Mouse (Mus musculus): ENCODE measurements around the gene Gpbar1. TPM values are rescaled to one million over a fixed set of nuclear protein-coding genes. Genes with fewer than 3 reads are reported as not detected.

Gpbar1 gene
- polyA plus RNA-seq, 1 experiment from 2014 or later: 0.93 TPM

- 78% methylated on average over 5 of the region's 5 CpGs for WGBS
- H3K27me3 ChIP-seq (replicated peaks; ENCODE audit: control insufficient read depth, insufficient read depth, low read length): no peaks in the 10 kb centered on the region
- no peak overlapping the region for H3K9ac ChIP-seq (ENCODE audit: low read depth, low read length)
- no peak overlapping the region for H3K4me2 ChIP-seq (replicated peaks; ENCODE audit: low read depth)
- no peak for TF ChIP-seq CTCF (IDR thresholded peaks at IDR 0.05; ENCODE audit: low read depth)
- H3K36me3 ChIP-seq (ENCODE audit: control insufficient read depth, insufficient read depth): peaks cover 61% of the 10 kb centered on the region
- no peak for ATAC-seq
- no peaks in the 10 kb centered on the region for H3K9me3 ChIP-seq (ENCODE audit: control insufficient read depth)
- H3K27ac ChIP-seq (ENCODE audit: low read depth, low read length): no peak overlapping the region
- H3K4me3 ChIP-seq (ENCODE audit: low read depth, low read length): no peak overlapping the region
- H3K4me1 ChIP-seq (replicated peaks; ENCODE audit: control insufficient read depth, insufficient read depth, low read length): peaks cover 12% of the 10 kb centered on the region
Observed at GRCm38 (mm10) chr1:74290141-74290540, 11.8 kb downstream of the Gpbar1 start.

GRCm38 (mm10) chr1:74292331-74293020 is 14.1 kb downstream of the Gpbar1 start:
- H3K4me2 ChIP-seq (replicated peaks; ENCODE audit: low read depth): no peak overlapping the region
- WGBS: 89% methylated on average over 11 of the region's 11 CpGs
- H3K9ac ChIP-seq (ENCODE audit: low read depth, low read length): no peak overlapping the region
- no peak for TF ChIP-seq CTCF (IDR thresholded peaks at IDR 0.05; ENCODE audit: low read depth)
- H3K27me3 ChIP-seq (replicated peaks; ENCODE audit: control insufficient read depth, insufficient read depth, low read length): no peaks in the 10 kb centered on the region
- peaks cover 27% of the 10 kb centered on the region for H3K4me1 ChIP-seq (replicated peaks; ENCODE audit: control insufficient read depth, insufficient read depth, low read length)
- no peak overlapping the region for H3K4me3 ChIP-seq (ENCODE audit: low read depth, low read length)
- H3K9me3 ChIP-seq (ENCODE audit: control insufficient read depth): no peaks in the 10 kb centered on the region
- H3K27ac ChIP-seq (ENCODE audit: low read depth, low read length): no peak overlapping the region
- ATAC-seq: no peak
- peaks cover 62% of the 10 kb centered on the region for H3K36me3 ChIP-seq (ENCODE audit: control insufficient read depth, insufficient read depth)

GRCm38 (mm10) chr1:74293306-74293960 is 15.1 kb downstream of the Gpbar1 start:
- H3K4me2 ChIP-seq (replicated peaks; ENCODE audit: low read depth): no peak overlapping the region
- no peak for TF ChIP-seq CTCF (IDR thresholded peaks at IDR 0.05; ENCODE audit: low read depth)
- H3K9me3 ChIP-seq (ENCODE audit: control insufficient read depth): no peaks in the 10 kb centered on the region
- H3K4me3 ChIP-seq (ENCODE audit: low read depth, low read length): no peak overlapping the region
- peaks cover 33% of the 10 kb centered on the region for H3K4me1 ChIP-seq (replicated peaks; ENCODE audit: control insufficient read depth, insufficient read depth, low read length)
- WGBS: 84% methylated on average over 8 of the region's 8 CpGs
- ATAC-seq: no peak
- no peaks in the 10 kb centered on the region for H3K27me3 ChIP-seq (replicated peaks; ENCODE audit: control insufficient read depth, insufficient read depth, low read length)
- peaks cover 54% of the 10 kb centered on the region for H3K36me3 ChIP-seq (ENCODE audit: control insufficient read depth, insufficient read depth)
- no peak overlapping the region for H3K27ac ChIP-seq (ENCODE audit: low read depth, low read length)
- no peak overlapping the region for H3K9ac ChIP-seq (ENCODE audit: low read depth, low read length)

- no peak overlapping the region for H3K4me2 ChIP-seq (replicated peaks; ENCODE audit: low read depth)
- H3K9ac ChIP-seq (ENCODE audit: low read depth, low read length): no peak overlapping the region
- no peaks in the 10 kb centered on the region for H3K27me3 ChIP-seq (replicated peaks; ENCODE audit: control insufficient read depth, insufficient read depth, low read length)
- H3K9me3 ChIP-seq (ENCODE audit: control insufficient read depth): no peaks in the 10 kb centered on the region
- H3K4me1 ChIP-seq (replicated peaks; ENCODE audit: control insufficient read depth, insufficient read depth, low read length): peaks cover 39% of the 10 kb centered on the region
- no peak overlapping the region; the same call in 1 of the 2 replicates for H3K27ac ChIP-seq (ENCODE audit: low read depth, low read length)
- ATAC-seq: no peak
- TF ChIP-seq CTCF (IDR thresholded peaks at IDR 0.05; ENCODE audit: low read depth): no peak
- H3K36me3 ChIP-seq (ENCODE audit: control insufficient read depth, insufficient read depth): peaks cover 48% of the 10 kb centered on the region
- no peak overlapping the region for H3K4me3 ChIP-seq (ENCODE audit: low read depth, low read length)
- 85% methylated on average over 3 of the region's 3 CpGs for WGBS
Observed at GRCm38 (mm10) chr1:74294090-74294643, 15.8 kb downstream of the Gpbar1 start.

- Histone ChIP-seq H3K4me2 (replicated peaks; ENCODE audit: low read depth) (peak overlapping the region; percentile 70), H3K4me3 (ENCODE audit: low read depth, low read length) (0 out of 2 replicates have a peak overlapping the region, but pooled peaks have one; percentile 33), H3K27me3 (replicated peaks; ENCODE audit: control insufficient read depth, insufficient read depth, low read length) (no peaks in the 10 kb centered on the region), H3K27ac (ENCODE audit: low read depth, low read length) (peak overlapping the region; percentile 98), H3K36me3 (ENCODE audit: control insufficient read depth, insufficient read depth) (peaks cover 42% of the 10 kb centered on the region), H3K4me1 (replicated peaks; ENCODE audit: control insufficient read depth, insufficient read depth, low read length) (peaks cover 42% of the 10 kb centered on the region), H3K9me3 (ENCODE audit: control insufficient read depth) (no peaks in the 10 kb centered on the region), H3K9ac (ENCODE audit: low read depth, low read length) (no peak overlapping the region; the same call in 1 of the 2 replicates)
- ATAC-seq: peak; percentile 0; the same call in 1 of the 2 replicates
- WGBS: 66% methylated on average over 6 of the region's 6 CpGs
- peak; percentile 40 for TF ChIP-seq CTCF (IDR thresholded peaks at IDR 0.05; ENCODE audit: low read depth)
Observed at GRCm38 (mm10) chr1:74294733-74295455, 16.5 kb downstream of the Gpbar1 start.

All from intestine, postnatal 0 days (tissue).